Mouse (Mus musculus) liver, embryonic 16.5 days (tissue): ENCODE measurements around the gene Fcna. TPM values are rescaled to one million over a fixed set of nuclear protein-coding genes. Genes with fewer than 3 reads are reported as not detected.

Experiments used
- ATAC-seq: fragments of 200-750 bp; cut with Nextera tagmentation; 2 replicates; pipeline ENCODE4 v1.8.0; 2017; ENCODE audit warnings: low read depth, mild to moderate bottlenecking, moderate number of reproducible peaks, moderate library complexity
- H3K27ac ChIP-seq: fragments of 300-500 bp; sonication (generic); 2 replicates; pipeline ENCODE4 v1.5.1; 2014; ENCODE audit warnings: mild to moderate bottlenecking, low read length
- H3K27me3 ChIP-seq: fragments of 300-500 bp; sonication (generic); 2 replicates; pipeline ENCODE4 v1.6.1; 2014; ENCODE audit warnings: low read depth, low read length, mixed read lengths; ENCODE audit not compliant: control insufficient read depth, insufficient read depth
- H3K36me3 ChIP-seq: fragments of 300-500 bp; sonication (generic); 2 replicates; pipeline ENCODE4 v1.6.1; 2014; ENCODE audit warnings: mild to moderate bottlenecking; ENCODE audit not compliant: control insufficient read depth, insufficient read depth
- H3K4me1 ChIP-seq: fragments of 300-500 bp; sonication (generic); 2 replicates; pipeline ENCODE4 v1.6.1; 2014; ENCODE audit warnings: low read depth, low read length, mixed read lengths; ENCODE audit not compliant: control insufficient read depth
- H3K4me2 ChIP-seq: fragments of 300-500 bp; sonication (generic); 2 replicates; pipeline ENCODE4 v1.6.1; 2014; ENCODE audit warnings: low read depth, low read length, mixed read lengths
- H3K4me3 ChIP-seq: fragments of 300-500 bp; sonication (generic); 2 replicates; pipeline ENCODE4 v1.5.1; 2014; ENCODE audit warnings: low read depth, mild to moderate bottlenecking, low read length
- H3K9ac ChIP-seq: fragments of 300-500 bp; sonication (generic); 2 replicates; pipeline ENCODE4 v1.6.1; 2014; ENCODE audit warnings: low read depth, low read length
- H3K9me3 ChIP-seq: fragments of 300-500 bp; sonication (generic); replicated peaks from 2 replicates; pipeline ENCODE4 v1.6.1; 2016; ENCODE audit warnings: low read length; ENCODE audit not compliant: control insufficient read depth
- WGBS: fragments of 180-500 bp; shearing (Covaris S2); extraction: QIAGEN DNeasy Blood & Tissue Kit; methylation state at CpG from one replicate; pipeline ENCODE4 v1.1.7; 2014; ENCODE audit not compliant: insufficient replicate concordance; 5-methylcytosine and 5-hydroxymethylcytosine counted together
- polyA plus RNA-seq: library from polyadenylated mRNA; unstranded; fragments of >200 nt; fragmentation: Nextera tagmentation; extraction: Ambion mirVana; gene quantifications from 2 replicates; pipeline ENCODE4 v1.2.1, GENCODE M21; 2015

Gene Fcna
- polyA plus RNA-seq, 1 experiment from 2014 or later: 88.1 TPM

GRCm38 (mm10) chr2:25576965-25577891 lies 50.6 kb downstream of the Fcna start:
- WGBS: 18% methylated on average over 92 of the region's 92 CpGs
- ATAC-seq: no peak

DNA sequence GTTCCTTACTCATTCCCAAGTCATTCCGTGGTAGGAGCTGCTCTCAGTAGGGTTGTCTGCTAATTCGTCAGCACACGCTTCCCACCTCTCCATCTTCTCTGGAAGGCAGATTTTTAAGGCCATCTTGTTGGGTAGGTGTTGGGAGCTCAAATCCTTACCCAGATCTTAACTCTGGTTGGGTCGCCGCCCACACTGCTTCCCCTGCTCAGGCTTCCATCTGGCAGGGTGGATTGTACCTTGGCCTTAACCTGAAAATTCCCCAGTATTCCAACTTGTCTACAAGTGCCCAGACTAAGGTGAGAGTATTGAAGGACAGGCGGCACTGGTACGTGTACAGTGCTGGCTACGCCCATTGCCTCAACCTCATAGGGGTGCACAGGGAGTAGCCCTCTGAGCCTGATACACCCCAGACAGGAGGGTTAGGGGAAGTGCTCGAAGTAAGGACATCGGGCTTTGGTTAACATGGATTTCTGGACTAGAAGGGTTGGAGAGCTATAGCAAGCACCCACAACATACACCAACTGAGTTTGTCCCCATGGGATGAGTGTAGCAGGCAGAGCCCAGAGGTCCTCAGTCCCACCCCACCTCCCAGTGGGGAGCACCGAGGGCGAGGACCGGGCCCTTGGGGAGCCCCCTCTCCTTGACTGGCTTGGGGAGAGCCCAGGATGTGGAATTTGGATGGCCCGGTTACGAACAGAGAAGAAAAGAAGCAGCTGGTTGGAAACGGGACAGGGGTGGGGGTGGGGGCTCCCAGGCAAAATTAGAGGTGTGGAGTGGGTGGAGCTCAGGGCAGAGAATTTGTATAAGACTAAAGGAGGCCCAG lies 51.6 kb downstream of the Fcna start:
- no peak for ATAC-seq
- no peak overlapping the region for H3K4me3 ChIP-seq
- no peaks in the 10 kb centered on the region for H3K9me3 ChIP-seq
- H3K27ac ChIP-seq: no peak overlapping the region
- no peaks in the 10 kb centered on the region for H3K36me3 ChIP-seq
- peak overlapping the region; percentile 88; the same call in 1 of the 2 replicates for H3K4me2 ChIP-seq
- H3K9ac ChIP-seq: no peak overlapping the region
- peaks cover 57% of the 10 kb centered on the region for H3K27me3 ChIP-seq
- H3K4me1 ChIP-seq: peaks cover 49% of the 10 kb centered on the region
- 72% methylated on average over 16 of the region's 16 CpGs for WGBS

More at GRCm38 (mm10) chr2:25576965-25577891, 50.6 kb downstream of the Fcna start:
- Histone ChIP-seq H3K27me3 (peaks cover 59% of the 10 kb centered on the region), H3K4me2 (0 out of 2 replicates have a peak overlapping the region, but pooled peaks have one; percentile 30), H3K9ac (no peak overlapping the region), H3K4me1 (peaks cover 57% of the 10 kb centered on the region), H3K9me3 (no peaks in the 10 kb centered on the region), H3K36me3 (no peaks in the 10 kb centered on the region), H3K27ac (no peak overlapping the region), H3K4me3 (peak overlapping the region; percentile 19; the same call in 1 of the 2 replicates)

GRCm38 (mm10) chr2:25575432-25576027 lies 52.3 kb downstream of the Fcna start:
- peak overlapping the region; percentile 72 for H3K4me3 ChIP-seq
- no peaks in the 10 kb centered on the region for H3K36me3 ChIP-seq
- ATAC-seq: no peak
- H3K9ac ChIP-seq: peak overlapping the region; percentile 62
- peak overlapping the region; percentile 88 for H3K4me2 ChIP-seq
- WGBS: 18% methylated on average over 21 of the region's 21 CpGs
- H3K27me3 ChIP-seq: peaks cover 50% of the 10 kb centered on the region
- H3K4me1 ChIP-seq: peaks cover 42% of the 10 kb centered on the region
- no peaks in the 10 kb centered on the region for H3K9me3 ChIP-seq
- 0 out of 2 replicates have a peak overlapping the region, but pooled peaks have one; percentile 9 for H3K27ac ChIP-seq

Other genes starting within 250 kb of the Fcna start
- gene Entpd2, start 232.2 kb downstream of the Fcna start, polyA plus RNA-seq: 0.54 and 1.0 TPM in 2 replicates
- gene Npdc1, start 228.7 kb downstream of the Fcna start, polyA plus RNA-seq: 4.7 and 4.8 TPM in 2 replicates
- gene Fut7, start 204.8 kb downstream of the Fcna start, polyA plus RNA-seq: 0.96 and 1.2 TPM in 2 replicates
- gene Abca2, start 199.3 kb downstream of the Fcna start, polyA plus RNA-seq: 1.3 and 1.8 TPM in 2 replicates
- gene Clic3, start 171.2 kb downstream of the Fcna start, polyA plus RNA-seq: 0.54 and 0.63 TPM in 2 replicates
- gene Paxx, start 166.9 kb downstream of the Fcna start, polyA plus RNA-seq: 10.1 TPM in 2 replicates
- gene Ptgds, start 158.0 kb downstream of the Fcna start, polyA plus RNA-seq: 0.35 and 0.71 TPM in 2 replicates
- not detected in 2 replicates for gene Lcn12, start 134.1 kb downstream of the Fcna start, polyA plus RNA-seq
- 23.8 and 24.7 TPM in 2 replicates for gene Fbxw5, start 127.3 kb downstream of the Fcna start, polyA plus RNA-seq
- gene C8g, start 126.3 kb downstream of the Fcna start, polyA plus RNA-seq: 90.7 and 105 TPM in 2 replicates
- 13.0 and 13.3 TPM in 2 replicates for gene Traf2, start 81.1 kb downstream of the Fcna start, polyA plus RNA-seq
- gene Edf1, start 70.2 kb downstream of the Fcna start, polyA plus RNA-seq: 190 and 194 TPM in 2 replicates
- 2.9 and 7.2 TPM in 2 replicates for gene Mamdc4, start 53.2 kb downstream of the Fcna start, polyA plus RNA-seq
- 31.2 and 34.4 TPM in 2 replicates for gene Phpt1, start 52.8 kb downstream of the Fcna start, polyA plus RNA-seq
- 0.07 TPM in 1 of 2 replicates, not detected in the other for gene Ajm1, start 46.3 kb downstream of the Fcna start, polyA plus RNA-seq
- 17.5 and 19.9 TPM in 2 replicates for gene Rabl6, start 19.5 kb downstream of the Fcna start, polyA plus RNA-seq
- 0.02 and 0.05 TPM in 2 replicates for gene Ccdc183, start 10.4 kb downstream of the Fcna start, polyA plus RNA-seq
- 9.0 and 10.5 TPM in 2 replicates for gene Tmem141, start 6.0 kb downstream of the Fcna start, polyA plus RNA-seq
- gene Lcn8, start 25.1 kb upstream of the Fcna start, polyA plus RNA-seq: not detected in 2 replicates
- not detected in 2 replicates for gene Lcn5, start 29.9 kb upstream of the Fcna start, polyA plus RNA-seq
- not detected in 2 replicates for gene Lcn6, start 48.8 kb upstream of the Fcna start, polyA plus RNA-seq
- gene Lcn10, start 54.7 kb upstream of the Fcna start, polyA plus RNA-seq: not detected in 2 replicates
- gene Obp2a, start 72.0 kb upstream of the Fcna start, polyA plus RNA-seq: not detected in 2 replicates
- gene Bmyc, start 78.7 kb upstream of the Fcna start, polyA plus RNA-seq: 6.9 and 7.4 TPM in 2 replicates
- not detected in 2 replicates for gene Obp2b, start 109.0 kb upstream of the Fcna start, polyA plus RNA-seq
- not detected in 2 replicates for gene Lcn3, start 137.5 kb upstream of the Fcna start, polyA plus RNA-seq
- not detected in 2 replicates for gene Lcn11, start 149.0 kb upstream of the Fcna start, polyA plus RNA-seq
- gene Gm13539, start 154.2 kb upstream of the Fcna start, polyA plus RNA-seq: not detected in 2 replicates
- not detected in 2 replicates for gene Glt6d1, start 187.8 kb upstream of the Fcna start, polyA plus RNA-seq
- not detected in 2 replicates for gene Lcn9, start 195.1 kb upstream of the Fcna start, polyA plus RNA-seq
- not detected in 2 replicates for gene Sohlh1, start 219.2 kb upstream of the Fcna start, polyA plus RNA-seq
- gene Kcnt1, start 235.7 kb upstream of the Fcna start, polyA plus RNA-seq: not detected in 2 replicates